Mouse (Mus musculus): Measurements from ENCODE around the gene Car10. TPM values are rescaled to one million over a fixed set of nuclear protein-coding genes. Genes with fewer than 3 reads are reported as not detected.
A peak's percentile ranks its signal among the peaks of the same experiment; 100 is the strongest.

Car10 gene
- total RNA-seq (2021): 0.49 and 1.5 TPM in 2 replicates
- long read RNA-seq: 0 reads

DNA sequence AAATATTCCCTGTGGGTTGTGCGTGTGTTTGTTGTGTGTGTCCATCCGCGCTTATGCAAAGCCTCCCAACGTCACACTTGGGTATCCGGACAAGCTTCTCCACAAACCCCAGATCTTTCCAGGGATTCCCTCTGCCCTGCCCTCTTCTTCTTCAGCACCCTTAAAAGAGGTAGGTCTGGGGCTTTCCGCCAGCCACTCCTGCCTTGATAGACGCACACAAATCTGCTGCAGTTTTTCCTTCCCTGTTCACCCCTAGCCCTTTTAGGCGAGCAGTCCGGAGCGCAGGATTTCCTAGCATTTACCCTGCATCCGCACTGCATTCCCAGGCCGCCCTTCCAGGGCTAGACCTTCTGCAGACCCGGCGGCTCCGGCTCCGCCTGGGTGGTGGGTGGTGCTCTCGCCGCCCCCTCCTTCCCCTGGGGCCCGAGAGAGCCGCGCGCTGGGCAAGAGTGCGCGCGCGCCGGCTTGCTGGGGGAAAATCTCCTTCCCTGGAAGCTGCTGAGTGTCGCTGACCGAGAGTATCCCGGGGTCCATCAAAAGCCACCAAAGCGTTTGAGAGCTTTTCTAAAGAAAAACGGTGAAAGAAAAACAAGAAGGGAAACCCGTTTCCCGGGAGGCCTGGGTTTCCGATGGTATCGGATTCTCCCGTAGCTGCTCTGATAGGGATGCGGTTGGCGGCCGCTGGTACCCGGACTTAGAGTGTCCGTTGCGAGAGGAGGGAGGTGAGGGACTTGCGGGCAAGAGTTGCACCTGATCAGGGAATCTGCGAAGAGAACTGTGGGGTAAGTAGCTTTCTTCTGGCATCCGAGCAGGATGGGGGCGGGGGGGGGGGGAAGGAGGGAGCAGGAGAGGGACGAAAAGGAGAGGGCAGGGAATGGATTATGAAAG is at the start of gene Car10:
TSS of gene Car10 (plus strand) at position 88 of the 888 bp plus-strand sequence.
- DNase-seq: no peak

GRCm38 (mm10) chr11:93065021-93065420 is 32.8 kb upstream of the Car10 start:
- no peak for DNase-seq

DNA sequence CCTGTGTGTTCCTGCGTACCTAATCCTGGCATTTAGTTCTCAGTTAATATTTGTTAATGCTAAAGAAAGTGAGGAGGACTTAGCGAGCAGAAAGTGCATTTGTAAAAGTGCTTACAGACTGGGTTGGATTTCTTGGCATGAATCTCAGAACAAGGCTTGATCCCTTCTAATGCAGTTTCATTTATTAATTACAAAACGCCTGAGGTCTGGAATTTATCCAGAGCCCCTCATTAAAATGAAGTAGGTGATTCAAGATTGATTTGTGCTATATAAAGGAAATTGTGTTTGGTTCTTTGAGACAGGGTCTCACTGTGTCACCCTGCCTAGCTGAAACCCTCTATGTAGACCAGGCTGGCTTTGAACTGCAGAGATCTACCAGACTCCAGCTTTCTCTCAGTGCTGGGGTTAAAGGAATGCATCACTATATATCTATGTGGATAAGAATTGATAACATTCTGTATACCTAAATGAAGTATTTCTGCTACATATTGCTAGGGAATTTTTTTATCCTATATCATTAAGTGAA is 32.1 kb upstream of the Car10 start:
- no peak for DNase-seq

DNA sequence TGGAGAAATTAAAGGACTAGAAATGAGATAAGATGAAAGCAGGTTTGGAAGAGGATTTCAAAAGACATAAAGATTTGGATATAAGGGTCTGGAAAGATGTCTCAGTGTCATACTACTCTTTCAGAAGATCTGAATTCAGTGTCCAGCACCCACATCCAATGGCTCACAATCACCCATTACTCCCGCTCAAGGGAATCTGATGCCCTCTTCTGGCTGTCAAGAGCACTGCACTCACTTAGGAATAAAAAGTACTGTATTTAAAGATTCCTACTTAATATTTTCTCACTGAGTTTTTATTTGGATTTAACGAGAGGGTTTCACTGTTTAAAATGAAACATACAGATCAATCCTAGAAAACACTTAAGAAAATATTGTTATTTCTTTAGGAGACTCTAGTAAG is 2.2 kb upstream of the Car10 start:
- DNase-seq: no peak

- DNase-seq: peak; percentile 51
Observed at GRCm38 (mm10) chr11:93097001-93097400, 827 bp upstream of the Car10 start.

GRCm38 (mm10) chr11:93097431-93097851 is 387 bp upstream of the Car10 start:
- DNase-seq: no peak

DNA sequence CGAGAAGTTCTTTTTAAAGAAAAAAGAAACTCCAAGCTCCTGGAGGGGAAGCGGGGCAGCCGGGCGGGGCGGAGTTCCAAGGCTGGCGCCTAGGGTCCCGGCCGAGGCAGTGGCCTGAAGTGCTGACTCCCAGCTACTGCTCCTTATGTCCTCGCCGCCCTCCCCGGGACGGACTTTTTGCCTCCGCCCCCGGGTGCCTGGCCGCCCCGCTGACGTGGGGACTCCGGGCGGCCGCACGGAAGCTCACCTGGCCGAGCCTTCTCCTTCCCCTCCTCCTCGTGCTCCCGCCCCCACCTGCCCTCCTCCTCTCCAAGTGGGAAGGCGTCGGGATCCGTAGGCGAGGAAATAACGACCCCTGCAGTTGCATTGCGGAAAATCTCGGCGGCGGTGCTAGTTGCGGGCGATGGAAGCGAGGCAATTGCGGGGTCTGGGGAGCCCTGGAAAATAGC is 1.1 kb downstream of the Car10 start:
- no peak for DNase-seq

- DNase-seq: no peak
Observed at GRCm38 (mm10) chr11:93099431-93100370, 1.9 kb downstream of the Car10 start.

GRCm38 (mm10) chr11:93100606-93101005 is 2.8 kb downstream of the Car10 start:
- no peak for DNase-seq

- no peak for DNase-seq
Observed at GRCm38 (mm10) chr11:93101106-93101505, 3.3 kb downstream of the Car10 start.

GRCm38 (mm10) chr11:93102321-93102720 is 4.5 kb downstream of the Car10 start:
- no peak for DNase-seq

DNA sequence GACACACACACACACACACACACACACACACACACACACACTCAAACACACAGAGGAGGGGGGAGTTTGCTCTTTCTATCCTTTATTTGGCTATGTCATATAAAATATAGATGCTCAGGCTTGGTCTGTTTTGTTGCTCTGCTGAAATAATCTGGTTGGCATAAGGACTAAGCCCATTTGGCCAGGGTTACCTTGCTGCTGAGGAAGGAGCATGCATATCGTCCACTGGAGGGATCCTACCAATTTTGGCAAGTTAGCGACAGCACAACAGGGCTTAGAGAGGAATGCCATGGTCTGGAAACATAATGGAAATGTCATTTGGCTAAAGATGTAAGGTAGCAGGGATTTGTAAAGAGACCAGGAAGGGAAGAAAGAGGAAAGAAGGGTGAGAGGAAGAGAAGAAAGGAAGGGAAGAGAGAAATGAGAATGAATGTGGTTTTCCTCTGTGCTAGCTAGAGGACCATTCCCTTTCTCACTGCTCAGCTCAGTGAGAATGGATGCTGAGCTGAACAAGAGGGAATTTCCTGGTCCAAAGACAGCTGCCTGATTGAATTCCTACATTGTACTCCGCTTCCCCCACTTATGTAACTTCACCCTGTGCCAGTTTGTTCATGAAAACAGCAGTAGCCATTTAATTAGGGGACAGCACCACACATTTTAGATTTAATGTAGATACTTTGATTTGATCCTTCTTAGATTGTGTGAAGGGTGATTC is 5.4 kb downstream of the Car10 start:
- no peak for DNase-seq

DNA sequence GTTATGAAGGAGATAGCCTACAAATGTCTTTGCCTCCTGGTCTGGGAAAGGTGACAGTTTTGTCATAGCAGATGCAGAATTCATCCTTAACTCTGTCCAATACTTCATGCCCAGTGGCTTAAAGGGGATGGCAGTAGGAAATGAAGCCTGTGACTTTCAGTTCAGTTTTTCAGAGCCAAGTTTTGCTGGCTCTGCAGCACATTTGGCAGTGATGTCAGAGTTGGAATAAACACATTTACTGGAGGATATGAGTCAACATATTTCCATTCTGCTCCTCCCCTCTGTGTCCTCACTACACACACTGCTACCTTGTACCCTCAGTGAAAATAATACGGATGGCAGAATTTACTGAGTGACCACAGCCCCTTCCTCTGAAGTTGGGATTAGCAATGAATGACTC is 11.6 kb downstream of the Car10 start:
- DNase-seq: no peak

- DNase-seq: no peak
Observed at GRCm38 (mm10) chr11:93120766-93121415, 23.1 kb downstream of the Car10 start.

DNA sequence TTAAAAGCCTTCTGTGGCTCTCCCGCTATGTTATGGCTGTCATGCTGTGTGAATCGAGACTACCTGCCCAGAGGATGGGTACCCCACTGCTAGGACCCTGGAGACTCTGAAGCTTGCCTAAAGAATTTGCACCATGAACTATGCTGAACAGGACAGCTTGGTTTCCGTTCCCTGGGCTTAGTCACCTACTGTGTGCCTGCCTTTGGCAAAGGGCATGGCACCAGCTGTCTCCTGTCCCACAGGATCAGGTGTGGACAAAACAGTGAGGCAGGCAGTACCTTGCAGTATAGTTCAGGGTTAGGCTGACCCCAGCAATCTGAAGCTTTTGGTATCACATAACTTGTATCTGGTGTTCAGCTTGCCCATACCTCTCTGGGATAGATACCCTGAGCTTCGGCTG is 25.9 kb downstream of the Car10 start:
- DNase-seq: no peak

GRCm38 (mm10) chr11:93126466-93126865 is 28.6 kb downstream of the Car10 start:
- DNase-seq: no peak

DNA sequence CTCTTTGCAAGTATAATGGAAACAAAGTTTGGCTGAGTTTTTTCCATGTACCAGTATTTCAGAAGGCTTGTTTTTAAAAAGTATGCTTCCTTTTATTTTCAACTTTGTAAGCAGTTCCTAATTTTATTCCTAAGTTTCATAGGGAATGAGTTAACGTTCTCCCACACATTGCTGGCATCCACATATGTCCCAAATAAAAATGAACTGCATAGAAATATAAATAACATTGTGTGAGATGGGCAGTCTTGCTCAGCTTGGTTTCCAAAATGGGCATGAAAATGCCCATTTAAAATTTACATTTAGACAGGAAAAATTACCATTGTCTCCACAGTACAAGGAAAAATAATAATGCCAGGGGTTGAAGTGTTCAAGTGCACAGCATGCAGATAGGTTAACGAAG is 30.7 kb downstream of the Car10 start:
- DNase-seq: no peak

- no peak for DNase-seq
Observed at GRCm38 (mm10) chr11:93137841-93138240, 40.0 kb downstream of the Car10 start.

GRCm38 (mm10) chr11:93141727-93142126 is 43.9 kb downstream of the Car10 start:
- no peak for DNase-seq

GRCm38 (mm10) chr11:93144544-93144943 is 46.7 kb downstream of the Car10 start:
- no peak for DNase-seq

- DNase-seq: no peak
Observed at GRCm38 (mm10) chr11:93154910-93155309, 57.1 kb downstream of the Car10 start.
